Mouse (Mus musculus): ENCODE measurements around the gene Spon1. TPM values are rescaled to one million over a fixed set of nuclear protein-coding genes. Genes with fewer than 3 reads are reported as not detected.

The Spon1 gene
- total and polyA plus RNA-seq, 2 experiments from 2014 or later, result 35.7 to 39.5 TPM

DNA sequence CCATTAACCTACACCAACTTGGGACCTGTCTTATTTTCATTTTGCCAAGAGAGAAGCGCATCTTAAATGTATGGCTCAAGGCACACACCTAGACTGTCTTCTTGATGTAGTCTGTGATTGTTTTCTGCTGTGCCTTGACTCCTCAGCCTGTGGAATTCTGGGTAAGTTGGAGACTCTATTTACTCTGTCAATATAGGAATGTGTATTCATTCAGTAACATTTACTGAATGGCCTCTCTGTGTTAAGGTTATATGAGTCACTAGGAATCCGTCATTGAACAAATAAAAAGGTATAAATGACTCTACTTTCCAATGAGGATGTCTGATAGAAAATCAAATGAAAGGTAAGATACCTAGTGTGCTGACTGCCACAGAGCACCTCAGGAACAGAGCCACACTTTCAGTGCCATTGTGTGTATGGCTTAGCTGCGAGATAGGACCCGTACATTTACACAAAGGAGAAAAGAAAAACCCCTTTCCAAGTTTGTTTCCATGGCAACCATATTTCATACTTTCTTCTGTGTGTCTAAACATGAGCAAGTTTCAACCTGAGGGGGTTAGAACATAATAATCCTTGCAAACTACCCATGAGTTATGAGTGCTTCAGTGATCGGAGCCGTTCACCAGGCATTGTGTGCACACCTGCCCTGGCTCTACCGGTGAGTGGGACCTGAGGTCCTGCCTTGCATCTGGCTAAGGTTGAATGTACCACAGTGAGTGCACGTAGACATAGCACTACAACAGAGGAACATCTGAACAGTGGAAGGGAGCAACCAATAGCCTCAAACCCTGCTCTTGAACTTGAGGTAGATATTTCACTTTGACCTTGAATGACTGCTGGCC, 35.2 kb upstream of the Spon1 start:
- no peaks in the 10 kb centered on the region for H3K4me1 ChIP-seq (ENCODE audit: insufficient read depth, low read length)
- no peak overlapping the region for H3K4me2 ChIP-seq (ENCODE audit: low read depth, low read length, poor library complexity, severe bottlenecking)
- WGBS, result 63% methylated on average over 8 of the region's 8 CpGs
- TF ChIP-seq CTCF (IDR thresholded peaks at IDR 0.05), result no peak
- H3K27me3 ChIP-seq (ENCODE audit: insufficient read depth, low read length), result no peaks in the 10 kb centered on the region
- H3K4me3 ChIP-seq (ENCODE audit: low read depth, low read length), result no peak overlapping the region
- H3K36me3 ChIP-seq (ENCODE audit: insufficient read depth, low read length), result no peaks in the 10 kb centered on the region
- no peak overlapping the region for H3K9ac ChIP-seq (replicated peaks; ENCODE audit: low read length, poor library complexity, severe bottlenecking)
- ATAC-seq (ENCODE audit: low FRiP score), result no peak
- no peak overlapping the region for H3K27ac ChIP-seq (ENCODE audit: low read depth, low read length)
- DNase-seq (ENCODE audit: low spot score), result peak; percentile 30
- H3K9me3 ChIP-seq (ENCODE audit: low read length), result no peaks in the 10 kb centered on the region

- H3K4me1 ChIP-seq (ENCODE audit: insufficient read depth, low read length), result 0 out of 2 replicates have a peak, but pooled peaks cover 4% of the 10 kb centered on the region
- 72% methylated on average over 9 of the region's 9 CpGs for WGBS
- H3K9ac ChIP-seq (replicated peaks; ENCODE audit: low read length, poor library complexity, severe bottlenecking), result no peak overlapping the region
- no peak for DNase-seq (ENCODE audit: low spot score)
- H3K27me3 ChIP-seq (ENCODE audit: insufficient read depth, low read length), result no peaks in the 10 kb centered on the region
- no peak for TF ChIP-seq CTCF (IDR thresholded peaks at IDR 0.05)
- H3K27ac ChIP-seq (ENCODE audit: low read depth, low read length), result peak overlapping the region; percentile 38; the same call in 1 of the 2 replicates
- no peak for ATAC-seq (ENCODE audit: low FRiP score)
- no peak overlapping the region for H3K4me3 ChIP-seq (ENCODE audit: low read depth, low read length)
- H3K9me3 ChIP-seq (ENCODE audit: low read length), result no peaks in the 10 kb centered on the region
- no peaks in the 10 kb centered on the region for H3K36me3 ChIP-seq (ENCODE audit: insufficient read depth, low read length)
- no peak overlapping the region for H3K4me2 ChIP-seq (ENCODE audit: low read depth, low read length, poor library complexity, severe bottlenecking)
Measured at GRCm38 (mm10) chr7:113737790-113738362, 27.9 kb upstream of the Spon1 start.

- H3K9me3 ChIP-seq (ENCODE audit: low read length), result no peaks in the 10 kb centered on the region
- no peaks in the 10 kb centered on the region for H3K27me3 ChIP-seq (ENCODE audit: insufficient read depth, low read length)
- no peak for DNase-seq (ENCODE audit: low spot score)
- H3K36me3 ChIP-seq (ENCODE audit: insufficient read depth, low read length), result no peaks in the 10 kb centered on the region
- H3K4me1 ChIP-seq (ENCODE audit: insufficient read depth, low read length), result 0 out of 2 replicates have a peak, but pooled peaks cover 4% of the 10 kb centered on the region
- TF ChIP-seq CTCF (IDR thresholded peaks at IDR 0.05), result no peak
- no peak overlapping the region for H3K27ac ChIP-seq (ENCODE audit: low read depth, low read length)
- ATAC-seq (ENCODE audit: low FRiP score), result no peak
- 86% methylated on average over 7 of the region's 7 CpGs for WGBS
- H3K9ac ChIP-seq (replicated peaks; ENCODE audit: low read length, poor library complexity, severe bottlenecking), result no peak overlapping the region
- no peak overlapping the region for H3K4me2 ChIP-seq (ENCODE audit: low read depth, low read length, poor library complexity, severe bottlenecking)
- H3K4me3 ChIP-seq (ENCODE audit: low read depth, low read length), result no peak overlapping the region
Measured at GRCm38 (mm10) chr7:113739181-113739580, 26.6 kb upstream of the Spon1 start.

DNA sequence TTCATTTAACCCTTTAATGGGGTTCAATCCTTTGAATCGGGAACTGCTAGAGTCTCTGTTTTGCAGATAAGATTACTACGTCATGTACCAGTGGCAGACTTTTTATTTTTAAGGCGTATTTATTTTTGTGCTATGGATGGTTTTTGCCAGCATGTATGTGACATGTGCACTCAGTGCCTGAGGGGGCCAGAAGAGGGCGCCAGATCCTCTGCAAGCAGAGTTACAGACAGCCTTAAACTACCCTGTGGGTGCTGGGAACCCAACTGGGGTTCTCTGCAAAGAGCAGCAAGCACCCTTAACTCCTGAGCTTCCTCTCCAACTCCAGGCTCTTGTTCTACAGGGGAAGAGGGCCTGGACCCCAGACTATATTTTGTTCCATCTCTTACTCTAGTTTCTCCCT, 23.2 kb upstream of the Spon1 start:
- no peaks in the 10 kb centered on the region for H3K36me3 ChIP-seq (ENCODE audit: insufficient read depth, low read length)
- 94% methylated on average over 4 of the region's 4 CpGs for WGBS
- DNase-seq (ENCODE audit: low spot score), result no peak
- no peak overlapping the region for H3K4me2 ChIP-seq (ENCODE audit: low read depth, low read length, poor library complexity, severe bottlenecking)
- H3K4me1 ChIP-seq (ENCODE audit: insufficient read depth, low read length), result 0 out of 2 replicates have a peak, but pooled peaks cover 4% of the 10 kb centered on the region
- H3K9me3 ChIP-seq (ENCODE audit: low read length), result no peaks in the 10 kb centered on the region
- H3K9ac ChIP-seq (replicated peaks; ENCODE audit: low read length, poor library complexity, severe bottlenecking), result no peak overlapping the region
- no peaks in the 10 kb centered on the region for H3K27me3 ChIP-seq (ENCODE audit: insufficient read depth, low read length)
- H3K27ac ChIP-seq (ENCODE audit: low read depth, low read length), result no peak overlapping the region
- TF ChIP-seq CTCF (IDR thresholded peaks at IDR 0.05), result no peak
- no peak for ATAC-seq (ENCODE audit: low FRiP score)
- H3K4me3 ChIP-seq (ENCODE audit: low read depth, low read length), result no peak overlapping the region

DNA sequence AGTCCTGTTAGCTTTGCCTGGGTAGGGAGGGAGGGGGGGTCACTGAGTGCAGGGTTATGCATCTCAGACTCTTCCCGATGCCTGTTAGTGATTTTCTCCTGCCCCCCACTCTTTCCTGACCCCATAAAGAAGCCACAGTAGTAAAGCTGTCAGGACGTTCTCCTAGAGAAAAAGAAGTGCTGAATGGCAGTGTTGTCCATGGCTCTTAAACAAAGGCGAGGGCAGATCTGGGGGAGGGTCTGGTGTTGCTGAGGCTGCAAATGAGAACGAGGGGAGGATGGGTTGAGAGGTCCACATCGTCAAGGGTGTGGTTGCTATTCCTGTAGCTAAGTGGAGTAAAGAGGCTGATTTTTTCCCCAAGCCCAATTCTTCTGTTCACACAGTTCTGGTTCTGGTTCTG, 21.8 kb upstream of the Spon1 start:
- no peak for TF ChIP-seq CTCF (IDR thresholded peaks at IDR 0.05)
- H3K36me3 ChIP-seq (ENCODE audit: insufficient read depth, low read length), result no peaks in the 10 kb centered on the region
- no peak overlapping the region for H3K9ac ChIP-seq (replicated peaks; ENCODE audit: low read length, poor library complexity, severe bottlenecking)
- DNase-seq (ENCODE audit: low spot score) (no peak), ATAC-seq (ENCODE audit: low FRiP score) (no peak)
- no peaks in the 10 kb centered on the region for H3K27me3 ChIP-seq (ENCODE audit: insufficient read depth, low read length)
- H3K4me1 ChIP-seq (ENCODE audit: insufficient read depth, low read length), result no peaks in the 10 kb centered on the region
- H3K4me2 ChIP-seq (ENCODE audit: low read depth, low read length, poor library complexity, severe bottlenecking), result no peak overlapping the region
- H3K4me3 ChIP-seq (ENCODE audit: low read depth, low read length), result no peak overlapping the region
- H3K27ac ChIP-seq (ENCODE audit: low read depth, low read length), result no peak overlapping the region
- 36% methylated on average over 5 of the region's 5 CpGs for WGBS
- no peaks in the 10 kb centered on the region for H3K9me3 ChIP-seq (ENCODE audit: low read length)

DNA sequence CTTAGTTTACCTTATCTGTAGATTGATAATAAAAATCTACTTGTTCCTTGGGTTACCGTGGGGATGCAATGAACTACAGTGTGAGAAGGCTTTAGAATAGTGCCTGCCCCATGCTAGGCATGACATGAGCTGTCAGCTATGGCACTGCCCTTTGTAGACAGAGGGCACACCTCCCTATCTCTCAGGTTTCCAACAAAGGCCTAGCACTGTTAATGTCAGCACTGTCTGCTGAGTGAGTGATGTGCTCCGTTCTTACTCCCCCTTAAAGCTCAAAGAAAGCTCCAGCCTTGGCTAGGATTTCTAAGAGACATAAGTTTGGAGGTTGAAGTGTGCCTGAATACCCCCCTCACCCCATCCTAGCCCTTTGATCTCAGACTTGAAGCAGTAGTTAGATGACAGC, 9.2 kb upstream of the Spon1 start:
- Histone ChIP-seq H3K36me3 (ENCODE audit: insufficient read depth, low read length) (no peaks in the 10 kb centered on the region), H3K27ac (ENCODE audit: low read depth, low read length) (no peak overlapping the region), H3K9me3 (ENCODE audit: low read length) (no peaks in the 10 kb centered on the region), H3K9ac (replicated peaks; ENCODE audit: low read length, poor library complexity, severe bottlenecking) (no peak overlapping the region), H3K4me2 (ENCODE audit: low read depth, low read length, poor library complexity, severe bottlenecking) (no peak overlapping the region), H3K4me3 (ENCODE audit: low read depth, low read length) (no peak overlapping the region), H3K4me1 (ENCODE audit: insufficient read depth, low read length) (no peaks in the 10 kb centered on the region), H3K27me3 (ENCODE audit: insufficient read depth, low read length) (no peaks in the 10 kb centered on the region)
- no peak for DNase-seq (ENCODE audit: low spot score)
- no peak for TF ChIP-seq CTCF (IDR thresholded peaks at IDR 0.05)
- WGBS, result 87% methylated on average over 2 of the region's 2 CpGs
- ATAC-seq (ENCODE audit: low FRiP score), result no peak

Data from midbrain, postnatal 0 days (tissue).